Comparison of ENCODE assay signal across 8 mouse cellular contexts in genomic region chr17:28691687-28692340, GRCm38 (mm10). TPM values are rescaled to one million over a fixed set of nuclear protein-coding genes. Genes with fewer than 3 reads are reported as not detected.
DNase-seq lines count a peak whose midpoint lies in the region; ATAC-seq and TF ChIP-seq lines count a peak whose summit lies in the region.

No protein-coding gene starts in this region.

- H3K27me3 ChIP-seq in intestine, embryonic 15.5 days (replicated peaks): no peaks in the 10 kb centered on the region
- H3K27me3 ChIP-seq in liver, postnatal 0 days (ENCODE audit: insufficient read depth, low read length): no peaks in the 10 kb centered on the region

- peak; percentile 37 for ATAC-seq in intestine, embryonic 15.5 days
- ATAC-seq in liver, postnatal 0 days: peak; percentile 22

- peak; percentile 41 for TF ChIP-seq CTCF in gastrocnemius, adult 2 months (IDR thresholded peaks at IDR 0.05)
- peak; percentile 32; the same call in 1 of the 2 replicates for TF ChIP-seq CTCF in liver, postnatal 0 days (IDR thresholded peaks at IDR 0.05; ENCODE audit: low read depth)

- H3K4me1 ChIP-seq in intestine, embryonic 15.5 days (replicated peaks): peaks cover 33% of the 10 kb centered on the region
- peaks cover 39% of the 10 kb centered on the region for H3K4me1 ChIP-seq in liver, postnatal 0 days (ENCODE audit: insufficient read depth)

- no peaks in the 10 kb centered on the region for H3K9me3 ChIP-seq in intestine, embryonic 15.5 days
- H3K9me3 ChIP-seq in liver, postnatal 0 days (ENCODE audit: low read length): no peaks in the 10 kb centered on the region

- H3K9ac ChIP-seq in intestine, embryonic 15.5 days: peak overlapping the region; percentile 96
- H3K9ac ChIP-seq in liver, postnatal 0 days (replicated peaks): peak overlapping the region; percentile 98

- intact Hi-C loops in gastrocnemius, adult 2 months (cut with DNase I): loop anchor here (2.0 to 10.0 kb wide), 5 partner anchors 55 to 343 kb away; partner anchors contain the start of genes Brpf3 and Srsf3

- H3K27ac ChIP-seq in gastrocnemius, adult 2 months: peak overlapping the region; percentile 95
- peak overlapping the region; percentile 98 for H3K27ac ChIP-seq in intestine, embryonic 15.5 days
- peak overlapping the region; percentile 95 for H3K27ac ChIP-seq in liver, postnatal 0 days (ENCODE audit: low read depth)

- peak; percentile 48 to 62 for DNase-seq in thymus, adult 18-20 months
- no peak for DNase-seq in thymus, postnatal 0 days (ENCODE audit: low spot score)
- DNase-seq in cerebellum, adult 9-11 months: peak; percentile 69
- DNase-seq in gastrocnemius, adult 2 months: peak; percentile 77
- peak; percentile 75 for DNase-seq in liver, postnatal 0 days
- DNase-seq in ovary, adult 18-20 months (ENCODE audit: low spot score): peak; percentile 34
- DNase-seq in thymus, postnatal 36 days: peak; percentile 64 to 76

- no peaks in the 10 kb centered on the region for H3K36me3 ChIP-seq in intestine, embryonic 15.5 days
- peaks cover 3% of the 10 kb centered on the region; the same call in 1 of the 2 replicates for H3K36me3 ChIP-seq in liver, postnatal 0 days (replicated peaks; ENCODE audit: insufficient read depth, low read length)

- under 1% methylated on average over 53 of the region's 53 CpGs for WGBS in intestine, embryonic 15.5 days
- under 1% methylated on average over 52 of the region's 53 CpGs for WGBS in liver, postnatal 0 days (ENCODE audit: insufficient replicate concordance)

- TF ChIP-seq EP300 in liver, postnatal 0 days (IDR thresholded peaks at IDR 0.05; ENCODE audit: low read depth): no peak

- H3K4me3 ChIP-seq in gastrocnemius, adult 2 months: peak overlapping the region; percentile 85
- H3K4me3 ChIP-seq in intestine, embryonic 15.5 days (replicated peaks): peak overlapping the region; percentile 100
- H3K4me3 ChIP-seq in liver, postnatal 0 days (ENCODE audit: low read depth, low read length): peak overlapping the region; percentile 88

- peak overlapping the region; percentile 55 for H3K4me2 ChIP-seq in intestine, embryonic 15.5 days (replicated peaks)
- H3K4me2 ChIP-seq in liver, postnatal 0 days (ENCODE audit: low read depth, low read length): peak overlapping the region; percentile 75

RNA-seq across cellular contexts. Expression of gene Mapk14, which starts 0.7 kb away (rescaled TPM):
- polyA plus RNA-seq in thymus, postnatal 0 days (2015; fragmentation: Nextera tagmentation; extraction: Ambion mirVana): 42.2 and 45.7 TPM in 2 replicates
- total RNA-seq in gastrocnemius, adult 2 months (2021): 10 to 100 TPM; 87.8 to 99.6 TPM
- polyA plus RNA-seq in intestine, embryonic 15.5 days (2015; fragmentation: Nextera tagmentation; extraction: Ambion mirVana): 42.4 and 45.5 TPM in 2 replicates
- polyA plus RNA-seq in liver, postnatal 0 days (2015; fragmentation: Nextera tagmentation; extraction: Ambion mirVana): 23.6 and 24.5 TPM in 2 replicates

RNA-seq across cellular contexts. Expression of gene Slc26a8, which starts 1.8 kb away (rescaled TPM):
- 0.42 and 0.79 TPM in 2 replicates for polyA plus RNA-seq in thymus, postnatal 0 days (2015; fragmentation: Nextera tagmentation; extraction: Ambion mirVana)
- under 1 TPM; 0.38 to 0.50 TPM for total RNA-seq in gastrocnemius, adult 2 months (2021)
- polyA plus RNA-seq in intestine, embryonic 15.5 days (2015; fragmentation: Nextera tagmentation; extraction: Ambion mirVana): 0.11 and 0.20 TPM in 2 replicates
- polyA plus RNA-seq in liver, postnatal 0 days (2015; fragmentation: Nextera tagmentation; extraction: Ambion mirVana): 0.32 and 0.51 TPM in 2 replicates

RNA-seq across cellular contexts. Expression of gene AC170998.1, which starts 34.1 kb away (rescaled TPM):
- polyA plus RNA-seq in thymus, postnatal 0 days (2015; fragmentation: Nextera tagmentation; extraction: Ambion mirVana): 0.87 and 2.1 TPM in 2 replicates
- total RNA-seq in gastrocnemius, adult 2 months (2021): under 1 TPM; 0.39 to 0.71 TPM
- polyA plus RNA-seq in intestine, embryonic 15.5 days (2015; fragmentation: Nextera tagmentation; extraction: Ambion mirVana): 2.1 and 2.4 TPM in 2 replicates
- polyA plus RNA-seq in liver, postnatal 0 days (2015; fragmentation: Nextera tagmentation; extraction: Ambion mirVana): 0.80 and 1.1 TPM in 2 replicates
